Mouse (Mus musculus) left cerebral cortex, postnatal 14 days (tissue): Measurements from ENCODE around the gene Gal. TPM values are rescaled to one million over a fixed set of nuclear protein-coding genes. Genes with fewer than 3 reads are reported as not detected.

Experiments
- DNase-seq, 2 experiments: peaks; one replicate each; pipeline ENCODE4 v3.0.0; 2021 to 2022; ENCODE audit warnings: low spot score in 2 of 2, mixed read lengths in 1 of 2
- intact Hi-C: fragments of 180-260 bp; cut with DNase I; formaldehyde crosslinking; loops from one replicate; pipeline ENCODE4 v1.15.1; 2025
- total RNA-seq, 2 experiments: library from RNA; stranded (reverse); gene quantifications; 2 replicates each; pipeline ENCODE4 v1.2.3; 2021

Gal gene
- total RNA-seq, 2 experiments from 2014 or later = 0.64 to 1.0 TPM

DNA sequence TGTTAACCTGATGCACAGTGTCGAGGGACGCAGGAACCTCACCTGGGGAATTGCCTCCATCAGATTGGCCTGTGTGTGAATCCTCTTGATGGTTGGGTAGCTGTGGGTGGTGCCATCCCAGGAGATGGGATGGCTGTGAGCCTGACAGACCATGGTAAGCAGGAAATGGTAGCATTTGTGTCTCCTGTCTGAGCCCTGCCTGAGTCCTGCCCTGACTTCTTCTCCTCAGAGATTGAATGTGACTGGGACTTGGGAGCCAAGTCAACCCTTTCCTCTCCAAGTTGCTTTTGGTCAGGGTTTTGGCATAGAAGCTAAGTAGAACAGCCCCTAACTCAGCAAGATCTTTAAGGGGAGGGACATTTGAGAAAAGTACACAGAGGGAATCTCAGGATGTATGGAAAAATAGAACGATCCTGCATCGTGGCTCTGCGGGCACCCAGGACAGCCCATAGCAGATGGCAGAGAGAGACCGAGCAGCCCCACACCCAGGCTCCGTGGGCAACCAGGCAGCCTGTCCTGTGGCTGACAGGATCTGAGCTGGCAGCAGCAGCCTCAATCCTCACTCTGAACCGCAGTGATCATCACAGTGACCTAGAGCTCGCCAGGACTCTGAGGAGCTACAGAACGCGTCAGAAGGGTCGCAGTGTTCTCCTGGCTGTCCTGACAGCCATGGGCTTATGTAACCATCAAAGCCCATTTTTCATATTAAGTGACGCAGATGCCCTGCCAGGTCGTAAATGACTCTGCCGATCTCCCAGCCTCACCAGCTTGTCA, 13.9 kb upstream of the Gal start:
- intact Hi-C loops = no loop called here
- DNase-seq = no peak

DNA sequence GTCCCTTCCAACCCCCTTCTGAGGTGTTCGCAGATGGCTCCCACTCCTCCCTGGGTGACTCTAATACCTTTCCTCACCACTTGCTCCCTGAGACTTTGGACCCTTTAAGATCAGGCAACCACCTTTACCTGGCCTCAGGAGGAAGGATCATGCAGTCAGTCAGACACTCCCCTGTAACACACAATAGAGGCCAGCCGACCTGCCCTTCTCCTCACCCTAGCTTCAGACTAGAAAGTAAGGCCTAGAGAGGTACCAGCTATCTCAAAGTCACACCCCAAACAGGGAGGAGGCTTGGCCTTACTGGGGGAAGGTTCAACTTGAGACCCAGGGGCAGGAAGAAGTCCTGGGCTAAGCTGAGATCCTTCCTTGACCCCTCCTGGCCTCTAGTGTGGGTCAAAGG, 9.9 kb upstream of the Gal start:
- intact Hi-C loops = no loop called here
- no peak for DNase-seq

DNA sequence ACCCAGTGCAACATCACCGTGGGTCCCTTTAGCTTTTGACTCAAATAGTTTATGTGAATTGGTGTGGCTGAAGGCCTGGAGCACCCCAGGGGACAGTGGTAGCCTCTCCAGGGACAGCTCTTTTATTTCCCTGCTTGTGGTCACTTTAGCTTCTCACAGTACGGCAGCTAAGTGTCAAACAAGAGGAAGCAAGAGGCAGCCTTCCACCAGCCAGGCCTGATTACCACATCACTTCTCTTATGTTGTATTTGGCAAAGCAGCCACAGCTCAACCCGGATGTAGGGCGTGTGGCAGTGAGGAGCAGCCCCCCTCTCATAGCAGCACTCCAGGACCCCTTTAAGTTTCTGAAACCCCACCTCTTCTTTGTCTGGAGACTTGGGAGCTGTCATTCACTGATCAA, 8.6 kb upstream of the Gal start:
- no peak for DNase-seq
- intact Hi-C loops = no loop called here

DNA sequence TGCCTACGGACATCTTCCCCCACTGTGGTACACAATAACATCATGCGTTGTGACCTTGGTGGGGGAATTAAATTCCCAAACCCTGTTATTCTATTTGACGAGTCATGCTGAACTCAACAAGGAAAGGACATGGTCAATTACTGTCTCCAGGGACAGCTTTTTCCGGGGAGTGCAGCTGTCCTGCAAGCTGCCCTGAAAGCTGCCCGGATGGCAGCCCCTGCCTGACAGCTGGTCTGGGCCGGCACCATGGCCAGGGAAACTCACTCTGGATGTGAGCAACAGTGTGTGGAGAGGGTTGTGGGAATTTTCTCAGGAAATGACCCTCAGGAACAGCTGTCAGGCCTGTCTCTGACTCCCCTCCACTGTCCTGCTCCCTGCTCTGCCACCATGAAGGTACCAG, 8.1 kb upstream of the Gal start:
- intact Hi-C loops = no loop called here
- DNase-seq = no peak

DNA sequence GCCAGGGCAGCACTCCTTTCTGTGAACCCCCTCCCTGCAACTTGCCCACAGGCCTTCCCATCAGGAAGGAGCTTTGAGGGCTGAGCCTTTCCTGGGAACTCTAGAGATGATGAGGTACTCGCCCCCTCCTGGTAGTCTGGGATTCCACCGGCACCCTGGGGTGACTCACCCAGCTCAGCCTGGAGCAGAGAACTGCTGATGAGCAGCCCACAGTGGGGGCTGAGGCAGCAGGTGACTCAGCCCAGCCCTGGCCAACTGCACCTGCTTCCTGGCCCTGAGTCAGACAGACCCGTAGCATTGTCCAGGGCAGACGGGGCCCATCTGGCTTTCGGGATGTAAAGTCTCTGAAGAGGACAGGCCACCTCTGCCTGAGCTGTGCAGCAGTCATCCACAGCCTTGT, 4.9 kb upstream of the Gal start:
- intact Hi-C loops = no loop called here
- DNase-seq = peak; percentile 22 to 65

DNA sequence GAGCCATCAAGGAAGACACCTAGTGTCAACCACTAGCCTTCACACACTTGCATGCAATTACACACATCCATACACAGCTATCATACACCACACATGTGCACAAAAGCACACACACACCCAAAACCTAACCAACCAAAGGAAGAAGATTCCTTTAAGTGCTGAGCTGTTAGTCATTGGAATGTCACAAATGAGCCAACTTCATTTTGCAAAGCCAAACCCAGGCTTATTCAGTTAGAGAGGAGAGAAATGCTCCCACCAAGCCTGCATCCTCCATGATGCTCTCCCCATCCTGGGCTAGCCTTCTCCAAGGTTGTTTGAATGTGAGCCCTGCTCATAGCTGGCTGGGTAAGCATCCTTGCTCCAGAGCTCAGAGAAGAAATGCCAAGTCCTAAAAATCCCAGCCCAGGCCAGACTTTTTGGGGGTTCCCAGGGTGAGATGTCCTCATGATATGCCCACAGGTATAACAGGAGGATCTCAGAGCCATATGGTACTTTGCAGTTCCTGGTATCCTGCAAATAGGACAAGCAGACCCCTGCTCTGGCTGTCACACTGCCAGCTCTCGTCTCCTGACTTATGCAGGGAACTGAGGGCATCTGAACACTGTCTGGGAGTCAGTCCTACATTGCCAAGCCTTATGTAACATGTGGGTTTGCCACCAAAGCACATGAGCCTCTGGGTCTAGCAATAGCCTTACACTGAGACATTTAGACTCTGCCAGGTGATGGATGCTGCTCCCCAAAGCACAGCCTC, 8.6 kb downstream of the Gal start:
- intact Hi-C loops = no loop called here
- DNase-seq = no peak

DNA sequence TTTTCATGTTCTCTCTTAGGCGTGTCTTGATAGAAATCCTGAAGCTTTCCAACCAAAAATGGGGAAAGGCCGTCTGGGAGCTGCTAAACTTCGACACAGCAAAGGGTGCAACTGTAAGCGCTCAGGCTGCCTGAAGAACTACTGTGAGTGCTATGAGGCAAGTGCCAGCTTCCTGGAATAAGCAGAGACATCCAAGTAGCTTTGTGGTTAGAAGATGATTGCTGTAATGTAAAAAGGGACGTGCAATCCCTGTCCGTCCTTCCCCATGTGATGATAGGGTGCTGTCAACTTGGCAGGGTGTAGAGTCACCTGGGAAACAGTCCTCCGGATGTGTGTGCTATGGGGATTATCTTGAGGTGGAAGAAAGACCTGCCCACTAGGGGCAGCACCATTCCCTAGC, 10.3 kb downstream of the Gal start:
- no peak for DNase-seq
- intact Hi-C loops = no loop called here

DNA sequence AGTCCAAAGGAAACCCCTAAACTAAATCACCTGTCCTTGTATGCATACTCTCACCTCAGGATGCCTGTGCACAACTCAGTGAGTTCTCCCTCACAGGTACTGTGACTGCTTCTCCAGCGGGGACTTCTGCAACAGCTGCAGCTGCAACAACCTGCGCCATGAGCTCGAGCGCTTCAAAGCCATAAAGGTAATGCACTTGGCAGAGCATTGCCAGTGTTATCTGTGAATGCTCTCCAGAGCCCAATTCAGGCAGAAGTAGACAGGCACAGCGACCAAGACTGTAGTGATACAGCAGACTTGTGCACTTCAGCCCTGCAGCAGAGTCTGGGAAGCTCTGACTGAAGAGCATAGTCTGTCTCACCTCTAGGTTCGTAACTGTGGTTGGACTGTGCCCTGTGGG, 12.0 kb downstream of the Gal start:
- intact Hi-C loops = no loop called here
- DNase-seq = no peak

DNA sequence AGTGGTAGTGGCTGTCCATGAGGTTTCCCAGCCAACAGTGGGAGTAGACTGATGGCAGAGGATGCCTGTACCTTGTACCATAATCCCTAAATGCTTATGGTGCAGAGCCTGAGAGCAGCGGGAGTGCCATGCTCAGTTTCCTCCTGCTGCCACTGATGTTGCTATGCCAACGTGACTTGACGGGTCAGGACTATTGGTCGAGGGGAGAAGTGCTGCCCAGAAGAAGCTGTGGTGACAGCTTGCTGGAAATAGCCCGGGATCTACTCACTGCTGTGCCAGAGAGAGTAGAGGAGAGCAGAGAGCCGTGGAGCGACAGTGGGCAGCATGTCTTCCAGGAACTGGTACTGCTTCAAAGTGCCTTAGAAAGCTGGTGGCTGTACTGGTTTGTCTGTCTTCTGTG, 12.4 kb downstream of the Gal start:
- intact Hi-C loops = no loop called here
- DNase-seq = peak in 1 of 2 experiments; percentile 13

DNA sequence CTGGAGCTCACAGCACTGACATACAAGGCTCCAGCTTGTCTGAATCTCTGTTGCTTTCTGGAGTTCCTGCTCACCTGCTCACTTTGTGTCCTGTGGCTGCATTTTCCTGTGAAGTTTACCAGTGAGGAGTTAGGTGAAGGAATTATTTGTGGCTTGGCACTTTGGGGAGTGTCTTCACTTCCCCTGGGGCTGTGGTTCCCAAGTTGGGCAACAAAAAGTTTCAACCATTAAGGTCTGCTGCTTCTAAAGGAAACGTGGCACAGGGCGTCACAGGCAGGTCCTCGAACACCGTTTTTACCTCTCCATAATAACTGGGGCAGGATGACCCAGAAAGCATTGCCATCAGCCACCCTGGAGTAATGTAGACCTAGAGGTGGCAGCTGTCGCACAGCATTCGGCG, 12.8 kb downstream of the Gal start:
- intact Hi-C loops = no loop called here

DNA sequence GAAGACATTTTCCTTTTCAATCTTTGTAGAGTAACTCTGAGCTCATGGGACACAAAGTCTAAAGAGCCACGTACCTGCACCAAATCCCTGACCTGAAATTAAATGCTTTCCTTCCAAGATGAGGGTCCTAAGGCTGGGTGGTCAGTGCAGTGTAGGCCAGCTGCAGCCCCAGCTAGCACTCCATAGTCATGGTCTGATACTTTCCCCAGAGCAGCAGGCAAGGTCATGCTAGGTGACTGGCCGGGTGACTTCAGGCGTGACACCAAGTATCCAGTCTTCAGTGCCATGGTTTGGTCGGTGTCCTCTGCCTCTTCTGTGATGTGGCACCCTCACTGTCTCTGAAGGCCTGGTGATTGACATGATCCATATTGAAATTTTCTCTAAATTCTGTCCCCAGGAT, 14.3 kb downstream of the Gal start:
- DNase-seq = no peak
- intact Hi-C loops = no loop called here

More for the DNA sequence above, 12.8 kb downstream of the Gal start:
- DNase-seq = no peak

DNA sequence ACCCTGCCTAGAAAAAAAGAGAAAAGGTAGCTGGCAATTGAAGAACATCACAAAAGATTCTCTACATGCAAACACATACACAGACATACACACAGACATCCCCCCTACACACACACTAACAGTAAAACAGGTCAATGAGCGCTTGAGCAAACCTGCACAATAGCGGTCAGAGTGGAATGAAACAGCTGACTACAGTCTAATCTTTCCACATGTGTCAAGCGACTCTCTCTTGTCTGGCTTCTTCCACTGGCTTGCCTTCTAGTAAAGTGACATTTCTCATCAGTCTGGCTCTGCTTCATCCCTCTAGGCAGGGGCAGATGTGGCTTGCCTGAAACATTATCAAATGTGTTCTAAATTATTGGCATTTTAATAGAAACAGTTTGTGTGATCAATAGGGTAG, 20.1 kb downstream of the Gal start:
- intact Hi-C loops = no loop called here
- no peak for DNase-seq

DNA sequence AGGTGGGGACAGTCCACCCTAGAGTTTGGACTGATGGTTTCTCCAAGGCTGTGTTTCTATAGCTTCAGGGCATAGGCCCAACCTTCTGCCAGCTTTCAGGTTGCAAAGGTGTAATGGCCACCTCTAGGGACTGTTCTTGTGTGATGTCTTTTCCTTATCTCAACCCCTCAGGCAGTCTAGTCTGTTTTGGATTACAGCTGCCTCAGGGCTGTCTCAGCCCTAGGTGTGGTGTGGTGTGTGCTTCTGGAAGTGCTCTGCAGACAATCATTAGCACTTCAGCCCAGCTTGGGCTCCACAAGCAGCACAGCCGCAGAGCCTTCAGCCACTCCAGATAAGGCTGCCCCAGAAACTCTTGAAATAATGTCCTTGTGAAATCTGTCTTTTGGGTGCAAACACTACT, 22.0 kb downstream of the Gal start:
- DNase-seq = no peak
- intact Hi-C loops = no loop called here

DNA sequence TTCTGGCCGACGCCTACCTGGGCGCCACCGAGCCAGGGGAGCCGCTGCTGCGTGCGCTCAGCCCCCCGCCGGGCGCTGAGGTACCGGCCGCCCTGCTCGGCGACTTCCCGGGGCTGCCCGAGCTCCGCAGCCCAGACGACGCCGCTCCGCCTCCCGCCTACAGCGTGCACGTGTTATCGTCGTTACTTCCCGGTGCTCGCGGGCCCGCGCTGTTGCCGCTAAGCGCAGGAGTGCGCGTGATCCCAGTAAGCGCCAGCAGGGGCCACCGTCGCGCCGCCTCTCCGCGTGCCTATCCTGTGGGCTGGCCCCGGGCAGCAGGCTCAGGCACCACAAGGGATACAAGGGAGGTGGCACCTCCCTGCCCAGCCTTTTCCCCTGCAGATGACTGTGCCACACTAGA, 25.3 kb downstream of the Gal start:
- intact Hi-C loops = loop anchor here (5.0 kb wide), 1 partner anchor 63 kb away; no protein-coding TSS in a partner anchor
- DNase-seq = peak; percentile 89 to 93

DNA sequence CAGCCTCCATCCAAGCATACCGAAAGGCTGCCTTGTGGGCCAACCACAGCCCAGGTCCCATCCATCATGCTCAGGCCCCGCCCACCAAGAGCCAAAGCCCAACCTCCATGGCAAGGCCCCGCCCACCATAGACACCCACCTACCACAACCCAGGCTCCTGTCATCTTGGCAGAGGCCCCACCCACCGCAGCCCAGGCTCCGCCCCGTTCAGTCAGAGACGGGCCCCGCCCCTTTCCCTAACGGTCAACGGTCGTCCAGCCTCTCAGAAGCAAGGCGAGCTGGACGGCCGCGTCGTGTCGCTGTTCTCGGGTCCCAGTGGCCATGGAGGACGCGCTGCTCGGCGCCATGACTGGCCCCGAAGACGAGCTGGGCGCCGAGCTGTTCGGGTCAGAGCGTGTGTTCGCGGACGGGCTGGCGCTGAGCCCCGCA, 25.7 kb downstream of the Gal start, which contains the start of gene Tesmin:
Tesmin (plus strand) TSS at position 229 of the 429 bp plus-strand sequence.
- intact Hi-C loops = loop anchor here (5.0 kb wide), 1 partner anchor 64 kb away; no protein-coding TSS in a partner anchor
- DNase-seq = peak; percentile 80 to 96

DNA sequence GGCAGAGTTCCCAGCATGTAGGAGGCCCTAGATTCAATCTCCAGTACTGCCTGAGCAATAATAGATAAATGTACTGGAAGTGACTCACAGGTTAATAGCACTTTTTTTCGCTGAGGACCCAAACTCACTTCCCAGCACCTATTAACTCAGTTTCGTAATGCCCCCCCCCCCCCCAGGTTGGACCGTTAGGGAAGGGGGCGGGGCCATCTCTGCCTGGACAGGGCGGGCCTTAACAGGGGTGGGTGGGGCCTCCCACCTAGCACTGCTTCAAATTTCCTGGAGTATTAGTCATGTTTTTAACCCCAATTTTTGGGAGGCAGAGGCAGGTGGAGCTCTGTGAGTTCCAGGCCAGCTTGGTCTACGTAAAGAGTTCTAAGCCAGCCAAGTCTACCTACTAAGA, 26.3 kb downstream of the Gal start:
- DNase-seq = no peak
- intact Hi-C loops = loop anchor here (5.0 kb wide), 1 partner anchor 64 kb away; no protein-coding TSS in a partner anchor

DNA sequence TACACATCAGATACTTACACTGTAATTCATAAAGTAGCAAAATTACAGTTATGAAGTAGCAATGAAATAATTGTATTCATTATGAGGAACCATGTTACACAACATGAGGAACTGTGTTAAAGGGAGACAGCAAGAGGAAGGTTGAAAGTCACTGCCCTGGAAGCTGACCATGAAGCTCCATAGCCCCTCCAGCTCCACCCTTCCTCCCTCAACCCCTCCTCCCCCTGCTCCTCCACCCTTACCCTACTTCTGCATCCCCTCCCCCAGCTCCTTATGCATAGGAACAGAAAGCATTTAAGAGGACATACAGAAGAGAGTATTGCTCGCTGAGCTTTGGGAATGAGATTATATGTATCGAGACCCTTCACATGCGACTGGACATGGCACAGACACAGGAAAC, 35.7 kb downstream of the Gal start:
- no peak for DNase-seq
- intact Hi-C loops = no loop called here

DNA sequence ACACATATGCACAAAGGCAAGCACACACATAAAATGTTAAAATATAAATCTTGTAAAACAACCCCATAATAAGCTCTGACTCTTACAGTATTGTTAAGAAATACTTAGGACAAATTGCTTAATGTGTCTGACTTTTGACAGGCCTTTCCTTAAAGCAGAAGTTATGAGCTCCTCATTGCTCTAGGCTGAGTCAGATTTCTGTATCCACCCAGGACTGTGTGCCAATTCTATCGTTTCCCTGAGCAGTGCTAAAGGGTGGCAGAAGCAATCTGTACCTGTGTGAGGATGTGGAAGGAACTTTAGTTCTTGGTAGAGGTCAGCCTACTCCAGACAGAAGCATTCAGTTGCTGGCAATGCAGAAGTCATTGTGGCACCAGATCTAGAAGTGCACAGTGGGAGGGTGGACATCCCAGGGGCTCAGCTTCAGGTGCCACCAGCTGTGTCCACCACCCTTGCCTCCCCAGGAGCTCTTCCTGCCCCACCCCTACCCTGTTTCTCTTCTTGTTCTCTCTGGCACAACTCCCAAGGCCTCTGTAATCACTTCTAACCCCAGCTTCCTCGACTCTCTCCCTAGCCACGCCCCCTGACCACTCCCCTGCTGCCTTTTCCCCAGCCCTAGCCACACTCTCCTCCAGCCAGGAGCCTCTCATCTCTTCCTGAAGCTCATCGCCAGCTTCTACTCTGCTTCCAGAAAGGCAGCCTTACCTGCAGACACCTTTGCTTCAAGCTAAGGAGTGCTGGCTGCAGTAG, 37.2 kb downstream of the Gal start:
- no peak for DNase-seq
- intact Hi-C loops = no loop called here

DNA sequence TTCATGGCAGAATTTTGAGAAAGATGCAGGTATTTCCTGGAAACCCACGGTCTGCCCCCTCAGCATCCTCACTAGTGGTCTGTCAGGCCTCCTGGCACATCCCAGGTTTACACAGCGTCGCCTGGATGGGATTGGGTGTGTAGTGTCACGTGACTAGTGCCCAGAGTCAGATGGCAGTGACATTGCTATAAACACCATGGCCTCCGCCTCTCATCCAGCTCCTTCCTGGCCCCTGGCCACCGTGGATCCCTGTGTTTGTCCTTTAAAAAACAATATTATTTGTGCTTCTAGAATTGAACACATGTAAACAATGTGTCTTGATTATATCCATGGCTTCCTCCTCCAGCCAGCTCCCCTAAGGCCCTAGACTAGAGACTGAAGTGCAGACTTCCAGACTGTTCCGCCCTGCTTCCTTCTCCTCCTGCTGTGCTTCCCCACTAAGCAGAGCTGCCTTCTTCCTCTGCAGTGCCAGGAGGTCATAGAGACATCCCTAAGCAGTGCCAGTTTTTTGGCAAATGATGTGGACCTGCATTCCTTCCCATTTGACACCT, 38.3 kb downstream of the Gal start:
- no peak for DNase-seq
- intact Hi-C loops = no loop called here

DNA sequence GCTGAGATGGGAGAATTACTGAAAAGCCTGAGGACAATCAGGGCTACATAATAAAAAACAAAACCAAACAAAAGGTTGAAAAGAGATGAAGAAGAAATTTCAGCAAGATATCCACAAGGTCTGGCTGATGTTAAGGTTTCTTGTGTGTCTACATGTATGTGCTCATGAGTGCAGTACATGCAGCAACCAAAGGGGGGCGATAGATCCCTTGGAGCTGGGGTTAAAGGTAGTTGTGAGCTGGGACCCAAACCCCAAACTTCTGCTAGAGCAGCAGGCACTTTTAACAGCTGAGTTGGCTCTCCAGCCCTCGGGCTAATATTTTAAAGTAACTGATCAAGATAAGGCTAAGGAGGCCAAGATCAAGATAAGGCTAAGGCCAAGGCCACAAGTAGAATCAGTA, 40.3 kb downstream of the Gal start:
- no peak for DNase-seq
- intact Hi-C loops = no loop called here
